Mouse (Mus musculus): ENCODE measurements around the gene Fam111a.
A peak's percentile ranks its signal among the peaks of the same experiment; 100 is the strongest.

Fam111a gene

GRCm38 (mm10) chr19:12567011-12567410 is 21.5 kb downstream of the Fam111a start:
- no peak for DNase-seq

DNA sequence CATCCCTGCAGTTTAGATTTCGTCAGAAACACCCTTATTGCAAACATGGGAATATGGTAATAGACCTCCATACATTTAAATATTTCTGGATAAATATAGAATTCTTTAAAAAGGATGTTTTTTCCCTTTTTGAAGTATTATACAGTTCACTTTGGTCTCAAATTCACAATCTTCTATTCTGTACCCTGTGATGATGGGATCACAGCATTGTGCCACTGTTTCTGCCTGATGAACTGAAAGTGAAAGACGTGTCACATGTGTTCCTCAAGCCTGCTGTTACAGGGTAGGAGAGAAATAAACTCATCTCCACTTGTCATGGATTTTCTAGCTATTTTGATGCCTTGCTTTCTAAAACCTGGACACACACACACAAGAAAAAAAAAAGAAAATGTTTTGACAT is 25.3 kb downstream of the Fam111a start:
- no peak for DNase-seq

DNA sequence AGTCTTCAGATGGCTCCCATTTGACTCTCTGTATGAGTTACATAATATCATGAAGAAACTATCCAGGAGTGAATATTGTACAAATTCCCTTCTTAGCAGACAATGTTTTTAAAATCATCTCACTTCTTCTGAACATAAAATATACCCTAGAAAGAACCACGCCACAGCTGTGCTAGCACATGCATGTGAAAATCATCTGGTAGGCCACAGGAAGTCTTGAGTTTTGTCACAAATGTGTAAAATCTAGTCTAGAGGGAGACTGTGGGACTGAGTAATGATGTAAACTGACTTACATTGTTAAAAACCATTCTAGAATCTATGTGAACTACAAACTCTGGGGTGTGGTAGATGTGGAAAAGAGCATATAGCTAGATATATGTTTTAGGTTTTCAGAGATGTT is 26.1 kb downstream of the Fam111a start:
- no peak for DNase-seq

DNA sequence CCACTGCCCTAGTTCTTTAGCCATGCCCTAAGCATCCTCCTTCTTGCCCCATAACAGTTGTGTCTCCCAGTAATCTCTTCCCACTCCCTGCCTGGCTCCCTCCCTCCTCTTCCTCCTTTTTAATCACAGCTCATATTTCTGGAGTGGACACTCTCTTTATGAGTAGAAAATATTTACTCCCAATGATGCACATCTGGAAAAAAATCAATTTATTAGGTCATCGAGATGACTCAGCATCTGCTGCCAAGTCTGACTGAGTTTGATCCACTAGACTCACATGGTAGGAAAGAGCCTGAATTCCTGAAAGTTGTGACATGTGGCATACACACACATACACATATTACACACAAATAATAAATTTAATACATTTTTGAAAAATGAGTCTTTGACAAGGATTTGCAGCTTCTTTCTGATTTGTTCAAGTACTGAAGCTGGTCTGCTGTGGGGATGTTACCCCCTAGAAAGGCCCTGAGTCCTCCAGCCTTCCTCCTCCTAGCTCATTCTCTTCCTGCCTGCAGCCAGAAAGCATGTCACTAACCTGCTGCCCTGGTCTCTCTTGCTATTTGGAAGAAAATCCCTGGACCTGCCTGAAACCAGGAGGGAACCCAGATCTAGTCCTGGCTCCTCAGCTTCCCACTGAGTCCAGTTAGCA is 27.2 kb downstream of the Fam111a start:
- no peak for DNase-seq

GRCm38 (mm10) chr19:12573266-12574011 is 27.9 kb downstream of the Fam111a start:
- peak; percentile 88 for DNase-seq

GRCm38 (mm10) chr19:12574012-12574407 is 28.5 kb downstream of the Fam111a start:
- DNase-seq, result no peak

DNA sequence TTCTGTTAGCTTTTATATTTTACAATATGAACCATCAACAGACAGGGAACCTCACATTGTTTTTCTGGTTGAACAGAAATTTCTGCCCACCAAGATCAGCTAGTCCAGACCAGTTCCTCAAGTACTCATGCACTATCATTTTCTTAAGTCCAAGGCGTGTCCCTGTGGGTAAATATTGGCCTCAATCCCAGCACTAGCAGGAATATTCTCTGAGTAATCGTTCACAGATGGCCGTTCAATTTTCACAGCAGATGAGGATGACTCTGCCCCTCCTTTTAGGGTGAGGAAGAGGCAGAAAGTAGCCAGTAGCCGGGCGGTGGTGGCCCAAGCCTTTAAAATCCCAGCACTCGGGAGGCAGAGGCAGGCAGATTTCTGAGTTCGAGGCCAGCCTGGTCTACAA is 29.6 kb downstream of the Fam111a start:
- no peak for DNase-seq

GRCm38 (mm10) chr19:12575514-12575913 is 30.0 kb downstream of the Fam111a start:
- DNase-seq, result no peak

DNA sequence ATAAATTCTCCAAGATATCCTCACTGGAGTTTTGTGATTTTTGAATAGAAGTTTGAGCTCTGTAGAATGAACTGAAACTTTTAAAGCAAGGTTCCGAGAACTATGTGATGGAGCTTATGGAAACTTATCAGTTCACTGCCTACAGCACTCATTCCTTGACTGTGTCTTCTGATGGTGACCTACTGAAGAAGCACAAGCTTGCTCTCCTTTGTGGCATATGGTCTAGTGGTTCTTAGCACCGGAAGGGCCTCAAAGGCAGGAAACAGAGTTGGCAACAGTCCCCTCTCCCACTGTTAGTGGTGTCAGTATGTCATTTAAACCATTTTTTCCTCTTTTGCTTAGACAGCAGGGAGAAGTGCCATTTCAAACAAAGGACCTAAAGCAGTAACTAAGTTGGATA is 31.1 kb downstream of the Fam111a start:
- no peak for DNase-seq

DNA sequence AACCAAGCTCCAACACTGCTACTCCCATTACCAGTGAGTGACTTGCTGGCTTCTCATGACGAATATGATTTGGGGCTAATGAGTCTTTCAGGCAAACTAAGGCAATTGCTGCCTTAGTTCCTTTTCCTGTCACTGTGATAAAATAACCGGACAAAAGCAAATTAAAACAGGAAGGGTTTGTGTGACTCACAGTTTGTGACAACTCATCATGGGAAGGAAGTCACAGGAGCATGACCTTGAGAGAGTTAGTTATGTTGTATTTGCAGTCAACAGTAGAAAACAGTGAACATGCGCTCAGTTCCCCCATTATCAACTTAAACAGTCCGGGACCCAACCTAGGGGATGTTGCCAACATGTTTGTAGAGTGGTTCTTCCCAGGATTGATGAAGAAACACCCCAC is 39.8 kb downstream of the Fam111a start:
- no peak for DNase-seq

DNA sequence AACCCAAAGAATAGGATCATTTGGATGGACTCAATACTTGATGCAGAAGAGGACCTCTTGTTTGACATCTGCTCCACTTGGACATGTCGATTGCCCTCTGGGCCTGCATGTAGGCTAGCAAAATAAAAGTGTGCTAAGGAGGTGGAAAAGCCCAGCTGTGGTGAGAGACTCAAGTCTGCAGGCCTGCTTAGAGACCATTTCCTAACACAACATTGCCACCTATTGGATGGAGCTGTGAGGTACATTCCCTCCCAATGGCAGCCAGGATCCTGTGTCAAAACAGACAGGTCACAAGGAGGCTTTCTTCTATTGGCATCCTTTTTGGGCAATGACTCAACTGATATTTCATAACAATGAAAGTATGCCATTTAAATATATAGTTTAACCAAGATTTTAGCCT is 46.4 kb downstream of the Fam111a start:
- peak; percentile 87 for DNase-seq

GRCm38 (mm10) chr19:12595135-12595529 is 49.6 kb downstream of the Fam111a start:
- DNase-seq, result no peak

DNA sequence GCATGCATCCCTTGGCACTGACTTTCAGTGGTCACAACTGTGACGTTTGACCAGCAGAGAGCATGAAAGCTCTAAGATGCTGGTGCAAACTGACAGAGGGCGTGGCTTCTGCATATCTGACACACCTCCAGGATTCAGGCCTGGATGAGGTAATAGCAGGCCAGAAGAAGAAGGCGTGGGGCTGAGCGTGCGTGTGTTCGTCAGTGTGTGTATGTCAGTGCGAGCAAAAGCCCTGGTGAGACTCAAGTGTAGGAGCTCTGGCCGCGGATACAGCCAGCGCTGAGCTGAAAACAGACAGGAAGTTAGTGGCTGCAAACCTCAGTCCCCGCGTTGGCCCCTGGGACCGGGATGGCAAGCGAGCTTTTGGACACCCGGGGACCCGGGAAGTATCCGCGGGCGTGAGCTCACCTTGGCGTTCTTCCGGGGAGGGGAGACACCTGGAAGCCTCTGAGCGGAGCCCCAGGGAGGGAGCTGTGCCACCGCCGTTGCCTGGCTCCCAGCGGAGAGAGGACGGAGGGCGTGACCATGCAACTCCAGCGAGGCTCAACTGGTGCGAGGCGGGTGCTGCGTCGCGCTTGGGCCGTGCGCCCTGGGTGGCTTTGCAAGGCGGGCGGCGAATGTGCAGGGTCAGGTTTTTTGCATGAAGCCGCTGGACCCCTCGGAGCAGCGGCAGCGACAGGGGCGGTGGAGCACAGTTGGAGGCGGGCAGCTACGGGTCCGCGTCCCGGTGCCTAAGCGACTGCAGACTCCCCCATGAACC is 50.2 kb downstream of the Fam111a start:
- DNase-seq, result peak; percentile 91

- peak; percentile 49 for DNase-seq
Observed at GRCm38 (mm10) chr19:12596290-12597072, 50.9 kb downstream of the Fam111a start.

- DNase-seq, result peak; percentile 78
Observed at GRCm38 (mm10) chr19:12597073-12597405, 51.5 kb downstream of the Fam111a start.

- DNase-seq, result peak; percentile 86
Observed at GRCm38 (mm10) chr19:12598674-12599073, 53.1 kb downstream of the Fam111a start.

GRCm38 (mm10) chr19:12599674-12600073 is 54.1 kb downstream of the Fam111a start, which contains the start of gene Gm4952:
TSS of gene Gm4952 (plus strand) at chr19:12599974.
- no peak for DNase-seq

DNA sequence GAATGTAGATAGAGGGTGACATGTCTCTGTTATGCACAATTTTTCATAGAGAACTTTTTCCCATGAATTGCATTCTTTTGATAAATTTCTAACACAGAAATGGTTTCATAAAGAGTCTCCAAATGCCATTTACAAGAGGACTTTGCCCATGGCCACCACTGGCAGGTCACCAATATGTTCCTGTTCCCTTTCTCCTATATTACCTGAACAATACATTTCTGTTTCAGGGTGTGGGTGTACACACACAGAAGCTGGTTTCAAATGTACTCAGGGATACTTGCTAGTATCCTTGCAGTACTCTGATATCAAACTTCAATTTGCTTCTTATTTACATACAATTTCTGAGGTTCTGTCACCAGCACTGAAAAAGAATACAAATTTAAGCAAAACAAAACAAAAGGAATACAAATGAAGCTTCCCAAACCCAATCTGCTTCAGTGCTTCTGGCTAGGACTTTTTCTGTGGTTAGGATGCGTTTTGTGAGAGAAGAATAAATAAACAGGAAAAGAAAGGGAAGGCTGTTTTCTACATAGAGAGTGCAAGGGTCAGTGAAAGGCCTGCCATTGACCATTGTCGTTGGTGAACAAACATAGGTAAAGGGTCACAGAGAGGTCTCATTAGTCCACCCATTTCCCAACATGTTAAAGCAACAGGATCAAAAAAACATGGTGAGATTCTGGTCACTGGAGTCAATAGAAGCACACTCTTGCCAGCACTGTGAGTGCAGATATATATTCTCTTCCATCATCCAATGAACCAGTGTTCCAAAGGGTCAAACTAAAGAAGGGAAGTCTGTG is 55.3 kb downstream of the Fam111a start:
- DNase-seq, result no peak

GRCm38 (mm10) chr19:12608336-12608735 is 62.8 kb downstream of the Fam111a start:
- DNase-seq, result peak; percentile 95

DNA sequence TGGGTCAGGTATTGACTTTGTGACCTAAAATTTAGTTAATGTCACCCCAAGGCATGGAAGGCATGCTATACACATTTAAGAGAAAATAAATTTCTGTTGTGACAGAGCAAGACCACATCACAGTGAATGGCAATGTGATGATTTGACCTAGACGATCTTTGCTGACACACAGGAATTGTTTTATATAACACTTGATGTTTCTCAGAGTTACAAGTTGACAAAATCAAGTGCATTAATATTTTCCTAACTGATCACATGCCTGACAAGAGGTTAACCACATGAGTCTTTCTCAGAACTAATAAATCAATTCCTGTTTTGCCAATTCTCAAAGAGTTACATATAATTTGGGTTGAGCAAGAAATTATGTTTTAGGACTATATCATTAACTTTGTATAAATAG is 68.1 kb downstream of the Fam111a start:
- peak; percentile 73 for DNase-seq

- DNase-seq, result peak; percentile 89
Observed at GRCm38 (mm10) chr19:12633176-12633575, 87.6 kb downstream of the Fam111a start, which contains the start of gene Glyat. TSS of gene Glyat (plus strand) at chr19:12633308.

DNA sequence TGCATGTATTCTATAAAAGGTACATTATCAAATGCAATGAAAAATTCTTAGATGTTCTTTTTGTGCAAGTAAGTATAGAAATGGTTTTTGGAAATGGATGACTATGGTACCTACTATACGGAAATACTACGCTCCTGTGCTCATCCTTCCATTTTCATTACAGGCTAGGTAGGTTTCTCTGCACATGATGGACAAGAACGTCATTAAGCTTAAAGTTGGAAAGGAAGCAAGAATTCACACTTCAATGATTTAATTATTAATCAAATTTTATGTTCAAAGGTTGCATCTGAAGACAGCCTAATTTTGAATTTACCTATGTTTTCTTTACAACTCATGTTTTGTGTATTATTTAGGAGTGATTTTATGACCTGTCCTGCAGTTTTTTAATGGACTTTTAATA is 88.7 kb downstream of the Fam111a start:
- peak; percentile 53 for DNase-seq
